Mouse (Mus musculus): ENCODE data around the gene 2610028H24Rik. TPM values are rescaled to one million over a fixed set of nuclear protein-coding genes. Genes with fewer than 3 reads are reported as not detected.
A peak's percentile ranks its signal among the peaks of the same experiment; 100 is the strongest.

The 2610028H24Rik gene
- polyA plus RNA-seq, 1 experiment from 2014 or later: not detected

GRCm38 (mm10) chr10:76462721-76463120 lies 13.8 kb downstream of the 2610028H24Rik start:
- H3K4me3 ChIP-seq (ENCODE audit: low read depth, low read length): no peak overlapping the region
- H3K9me3 ChIP-seq (ENCODE audit: low read depth, low read length): no peaks in the 10 kb centered on the region
- DNase-seq (no peak), ATAC-seq (ENCODE audit: insufficient read depth) (no peak)
- H3K36me3 ChIP-seq (ENCODE audit: insufficient read depth): no peaks in the 10 kb centered on the region
- no peak overlapping the region for H3K27ac ChIP-seq (ENCODE audit: low read depth)
- no peaks in the 10 kb centered on the region for H3K27me3 ChIP-seq (ENCODE audit: insufficient read depth, low read length)
- H3K9ac ChIP-seq: no peak overlapping the region
- H3K4me1 ChIP-seq (ENCODE audit: insufficient read depth): no peaks in the 10 kb centered on the region
- TF ChIP-seq CTCF (IDR thresholded peaks at IDR 0.05; ENCODE audit: low read depth): no peak
- H3K4me2 ChIP-seq: no peak overlapping the region
- WGBS: 87% methylated on average over 6 of the region's 6 CpGs

GRCm38 (mm10) chr10:76468203-76469162 lies 19.6 kb downstream of the 2610028H24Rik start, which contains the start of the genes Mcm3ap and Ybey:
Gene Mcm3ap (plus strand): TSS chr10:76468927.
Gene Ybey (minus strand): TSS chr10:76469114.
- Histone ChIP-seq H3K27ac (ENCODE audit: low read depth) (peak within 1 kb of the TSS; percentile 85), H3K27me3 (ENCODE audit: insufficient read depth, low read length) (no peaks in the 10 kb centered on the region), H3K4me2 (peak within 1 kb of the TSS; percentile 64), H3K9ac (peak within 1 kb of the TSS; percentile 92), H3K4me3 (ENCODE audit: low read depth, low read length) (peak within 1 kb of the TSS; percentile 78), H3K9me3 (ENCODE audit: low read depth, low read length) (no peaks in the 10 kb centered on the region), H3K36me3 (ENCODE audit: insufficient read depth) (peaks cover 31% of the 10 kb centered on the region), H3K4me1 (ENCODE audit: insufficient read depth) (no peaks in the 10 kb centered on the region)
- DNase-seq: peak; percentile 96
- 1% methylated on average over 55 of the region's 55 CpGs for WGBS
- peak; percentile 99 for ATAC-seq (ENCODE audit: insufficient read depth)
- TF ChIP-seq CTCF (IDR thresholded peaks at IDR 0.05; ENCODE audit: low read depth): peak; percentile 66

GRCm38 (mm10) chr10:76473759-76474158 lies 24.9 kb downstream of the 2610028H24Rik start:
- no peak overlapping the region for H3K4me2 ChIP-seq
- no peaks in the 10 kb centered on the region for H3K9me3 ChIP-seq (ENCODE audit: low read depth, low read length)
- DNase-seq (no peak), ATAC-seq (ENCODE audit: insufficient read depth) (no peak)
- 82% methylated on average over 5 of the region's 5 CpGs for WGBS
- H3K9ac ChIP-seq: no peak overlapping the region
- TF ChIP-seq CTCF (IDR thresholded peaks at IDR 0.05; ENCODE audit: low read depth): no peak
- H3K4me1 ChIP-seq (ENCODE audit: insufficient read depth): no peaks in the 10 kb centered on the region
- H3K27me3 ChIP-seq (ENCODE audit: insufficient read depth, low read length): no peaks in the 10 kb centered on the region
- no peak overlapping the region for H3K27ac ChIP-seq (ENCODE audit: low read depth)
- H3K4me3 ChIP-seq (ENCODE audit: low read depth, low read length): no peak overlapping the region
- H3K36me3 ChIP-seq (ENCODE audit: insufficient read depth): peaks cover 79% of the 10 kb centered on the region

- Histone ChIP-seq H3K27me3 (ENCODE audit: insufficient read depth, low read length) (no peaks in the 10 kb centered on the region), H3K27ac (ENCODE audit: low read depth) (no peak overlapping the region), H3K4me3 (ENCODE audit: low read depth, low read length) (no peak overlapping the region), H3K9ac (no peak overlapping the region), H3K9me3 (ENCODE audit: low read depth, low read length) (no peaks in the 10 kb centered on the region), H3K4me1 (ENCODE audit: insufficient read depth) (no peaks in the 10 kb centered on the region), H3K4me2 (no peak overlapping the region), H3K36me3 (ENCODE audit: insufficient read depth) (peaks cover 90% of the 10 kb centered on the region)
- 89% methylated on average over 13 of the region's 13 CpGs for WGBS
- DNase-seq (no peak), ATAC-seq (ENCODE audit: insufficient read depth) (no peak)
- no peak for TF ChIP-seq CTCF (IDR thresholded peaks at IDR 0.05; ENCODE audit: low read depth)
Measured at GRCm38 (mm10) chr10:76480851-76481250, 32.0 kb downstream of the 2610028H24Rik start.

- TF ChIP-seq CTCF (IDR thresholded peaks at IDR 0.05; ENCODE audit: low read depth): no peak
- peaks cover 90% of the 10 kb centered on the region for H3K36me3 ChIP-seq (ENCODE audit: insufficient read depth)
- no peak for ATAC-seq (ENCODE audit: insufficient read depth)
- H3K9me3 ChIP-seq (ENCODE audit: low read depth, low read length): no peaks in the 10 kb centered on the region
- no peak overlapping the region for H3K4me2 ChIP-seq
- no peaks in the 10 kb centered on the region for H3K4me1 ChIP-seq (ENCODE audit: insufficient read depth)
- no peak overlapping the region for H3K9ac ChIP-seq
- H3K27ac ChIP-seq (ENCODE audit: low read depth): no peak overlapping the region
- WGBS: 81% methylated on average over 6 of the region's 6 CpGs
- no peak overlapping the region for H3K4me3 ChIP-seq (ENCODE audit: low read depth, low read length)
- DNase-seq: no peak
- no peaks in the 10 kb centered on the region for H3K27me3 ChIP-seq (ENCODE audit: insufficient read depth, low read length)
Measured at GRCm38 (mm10) chr10:76481480-76481879, 32.6 kb downstream of the 2610028H24Rik start.

GRCm38 (mm10) chr10:76486302-76486701 lies 37.4 kb downstream of the 2610028H24Rik start:
- no peak for DNase-seq
- Histone ChIP-seq H3K36me3 (ENCODE audit: insufficient read depth) (peaks cover 96% of the 10 kb centered on the region), H3K9me3 (ENCODE audit: low read depth, low read length) (no peaks in the 10 kb centered on the region), H3K4me1 (ENCODE audit: insufficient read depth) (no peaks in the 10 kb centered on the region), H3K27me3 (ENCODE audit: insufficient read depth, low read length) (no peaks in the 10 kb centered on the region), H3K27ac (ENCODE audit: low read depth) (no peak overlapping the region), H3K4me2 (no peak overlapping the region), H3K9ac (no peak overlapping the region), H3K4me3 (ENCODE audit: low read depth, low read length) (no peak overlapping the region)
- 91% methylated on average over 2 of the region's 2 CpGs for WGBS
- no peak for TF ChIP-seq CTCF (IDR thresholded peaks at IDR 0.05; ENCODE audit: low read depth)
- ATAC-seq (ENCODE audit: insufficient read depth): no peak

GRCm38 (mm10) chr10:76488265-76488664 lies 39.4 kb downstream of the 2610028H24Rik start:
- H3K27ac ChIP-seq (ENCODE audit: low read depth): no peak overlapping the region
- peaks cover 93% of the 10 kb centered on the region for H3K36me3 ChIP-seq (ENCODE audit: insufficient read depth)
- no peak overlapping the region for H3K4me2 ChIP-seq
- H3K9ac ChIP-seq: no peak overlapping the region
- H3K9me3 ChIP-seq (ENCODE audit: low read depth, low read length): no peaks in the 10 kb centered on the region
- WGBS: 92% methylated on average over 8 of the region's 8 CpGs
- no peak overlapping the region for H3K4me3 ChIP-seq (ENCODE audit: low read depth, low read length)
- H3K4me1 ChIP-seq (ENCODE audit: insufficient read depth): no peaks in the 10 kb centered on the region
- DNase-seq (no peak), ATAC-seq (ENCODE audit: insufficient read depth) (no peak)
- TF ChIP-seq CTCF (IDR thresholded peaks at IDR 0.05; ENCODE audit: low read depth): no peak
- H3K27me3 ChIP-seq (ENCODE audit: insufficient read depth, low read length): no peaks in the 10 kb centered on the region

Data from lung, embryonic 14.5 days (tissue).